Mouse (Mus musculus): ENCODE measurements around the gene Trpt1.
"Not testable (repeated sequence)": the region's sequence is repeated elsewhere in the genome, so short reads cannot be mapped to it uniquely, and the experiment has no call there.

Gene Trpt1

DNA sequence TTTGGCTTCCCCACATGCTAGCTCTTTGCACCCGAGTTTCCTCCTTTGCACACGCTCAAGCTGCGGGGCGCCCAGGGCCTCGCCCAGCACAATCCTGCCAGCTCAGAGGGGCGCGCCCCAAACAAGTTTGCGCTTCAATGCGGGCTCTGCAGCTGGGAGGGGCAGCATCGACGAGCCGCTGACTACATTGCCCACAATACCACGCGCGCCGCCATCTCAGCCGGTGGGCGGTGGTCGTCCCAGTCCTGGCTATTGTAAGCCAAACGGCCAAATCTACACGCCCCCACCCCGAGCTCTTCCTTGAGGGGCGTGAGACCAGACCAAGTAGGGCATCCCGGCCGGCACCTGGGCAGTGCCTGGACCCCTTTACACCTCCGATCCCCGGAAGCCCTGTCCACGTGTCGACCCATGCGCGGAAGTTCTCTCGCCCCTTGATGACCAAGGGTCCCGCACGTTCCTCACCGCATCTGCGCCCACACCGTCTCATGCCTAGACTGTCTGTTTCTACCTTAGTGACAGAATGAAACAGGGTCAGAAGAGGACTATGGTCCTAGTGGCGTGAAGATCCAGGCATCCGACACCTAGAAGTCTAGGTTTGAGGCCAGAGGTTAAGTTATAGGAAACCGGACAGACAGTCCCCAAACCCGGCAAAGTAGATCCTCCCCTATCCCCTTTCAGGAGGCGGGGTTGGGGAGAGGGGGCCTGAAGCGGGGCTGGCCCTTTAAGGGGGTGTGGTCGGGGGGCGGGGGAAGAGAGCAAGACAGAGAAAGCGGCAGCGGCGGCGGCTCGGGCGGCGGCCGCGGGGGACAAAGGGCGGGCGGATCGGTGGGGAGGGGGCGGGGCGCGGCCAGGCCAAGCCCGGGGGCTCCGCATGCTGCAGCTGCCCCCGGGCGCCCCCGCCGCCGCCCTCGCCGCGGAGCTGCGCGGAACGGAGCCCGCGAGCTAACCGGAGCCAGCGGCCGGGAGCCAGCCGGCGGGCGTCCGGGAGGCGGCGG, 21.4 kb upstream of the Trpt1 start, which contains the start of gene Ppp1r14b:
Gene Ppp1r14b, plus strand, starts transcription at position 758 of the 995 bp plus-strand sequence.
- peak; percentile 95 for DNase-seq (ENCODE audit: low read depth, low spot score)

DNA sequence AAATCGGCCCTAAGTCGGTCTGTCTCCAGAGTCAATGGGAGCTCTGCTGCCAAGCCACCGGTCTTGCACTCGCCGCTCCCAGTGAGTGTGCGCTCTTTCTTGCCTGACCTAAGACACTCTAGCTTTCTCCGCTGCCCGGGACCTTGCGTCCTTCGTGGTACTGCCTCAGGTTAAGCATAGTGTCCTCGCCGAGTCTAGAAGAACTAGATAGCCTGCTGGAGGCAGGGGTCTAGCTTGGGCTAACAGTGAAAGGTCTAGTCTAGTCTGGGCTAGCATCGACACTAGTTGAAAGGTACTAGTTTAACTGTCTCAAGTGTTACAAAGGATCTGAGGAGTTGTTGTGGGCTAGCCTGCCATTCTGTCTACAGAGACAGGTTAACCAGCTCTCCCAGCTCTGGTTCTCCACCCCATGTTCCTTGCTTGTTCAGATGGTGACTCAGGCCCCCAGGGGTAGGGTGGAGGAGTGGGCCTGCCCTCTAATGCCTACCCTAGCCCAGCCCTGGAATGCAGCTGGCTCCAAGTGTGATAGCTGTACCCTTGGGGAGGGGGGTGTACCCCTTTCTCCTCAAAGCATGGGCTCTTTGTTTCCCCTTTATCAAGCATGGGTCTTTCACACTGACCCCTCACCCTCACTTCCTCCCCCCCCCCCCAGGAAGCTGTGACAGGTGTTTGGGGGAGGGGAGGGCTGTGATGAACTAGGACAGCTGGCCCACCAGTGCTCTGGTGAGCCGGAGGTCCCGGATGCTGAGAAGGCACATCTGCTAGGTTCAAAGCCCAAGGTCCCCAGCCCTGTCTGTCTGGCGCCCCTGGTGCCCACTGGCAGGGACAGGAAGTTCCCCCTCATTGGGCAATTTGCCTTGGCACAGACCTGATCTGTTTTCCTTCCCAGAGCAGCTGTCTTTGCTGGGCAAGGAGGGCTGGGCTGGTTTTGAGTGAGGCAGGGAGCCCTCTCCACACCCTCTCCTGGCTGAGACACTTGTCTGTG, 20.1 kb upstream of the Trpt1 start, which contains the start of gene Plcb3:
Gene Plcb3, minus strand, starts transcription at position 934 of the 985 bp plus-strand sequence.
- peak; percentile 83 for DNase-seq (ENCODE audit: low read depth, low spot score)

DNA sequence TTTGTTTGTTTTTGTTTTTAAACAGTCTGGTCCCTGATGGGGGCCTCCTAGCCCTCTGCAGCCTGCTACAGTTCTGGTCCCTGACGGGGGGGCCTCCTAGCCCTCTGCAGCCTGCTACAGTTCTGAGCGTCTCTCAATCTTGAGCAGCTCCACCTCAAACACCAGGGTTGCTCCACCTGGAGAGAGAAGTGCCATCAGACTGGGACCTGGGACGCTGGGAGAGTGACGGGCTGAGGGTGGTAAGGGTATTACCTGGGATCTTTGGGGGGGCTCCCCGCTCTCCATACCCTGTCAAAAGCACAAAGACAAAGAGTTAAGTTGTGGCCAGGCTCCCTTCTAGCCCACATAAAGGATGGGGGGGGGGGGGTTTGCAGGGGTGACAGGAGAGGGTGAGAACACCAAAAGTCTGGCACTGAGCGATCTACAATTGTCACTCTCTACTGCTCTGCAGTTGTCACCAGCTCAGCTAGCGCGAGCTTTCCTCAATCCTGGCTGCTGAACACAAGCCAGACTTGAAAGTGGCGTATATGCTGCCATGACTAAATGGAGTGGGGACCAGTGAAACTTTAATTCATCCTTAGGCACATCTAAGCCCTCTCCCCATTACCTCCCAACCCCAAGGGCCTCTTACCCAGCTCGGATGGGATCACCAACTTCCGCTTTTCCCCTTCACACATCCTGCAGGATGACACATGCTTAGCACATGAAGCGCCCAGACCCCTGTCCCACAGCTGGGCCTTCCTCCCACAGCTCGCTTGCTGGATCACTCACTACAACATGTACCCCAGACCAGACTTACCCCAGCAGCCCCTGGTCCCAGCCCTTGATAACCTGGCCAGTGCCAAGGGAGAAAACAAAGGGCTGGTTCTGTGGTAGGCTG, 17.9 kb upstream of the Trpt1 start:
- DNase-seq (ENCODE audit: low read depth, low spot score): peak; percentile 21

DNA sequence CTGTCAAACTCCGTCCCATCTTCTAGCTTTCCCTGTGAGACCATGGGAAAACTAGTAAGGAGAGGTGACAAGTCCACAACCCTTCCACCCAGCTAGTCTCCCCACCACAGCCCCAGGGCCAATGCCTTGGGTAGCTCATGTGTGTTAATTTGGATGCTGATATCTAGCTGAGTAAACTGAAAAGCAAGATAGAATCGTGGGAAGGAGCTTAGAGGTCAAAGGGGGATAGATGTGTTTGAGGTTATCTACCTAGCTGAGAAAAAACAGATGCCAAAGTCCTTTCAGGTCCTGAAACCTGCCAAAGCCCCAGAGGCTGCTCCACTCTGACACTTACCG, 17.3 kb upstream of the Trpt1 start:
- no peak for DNase-seq (ENCODE audit: low read depth, low spot score)

DNA sequence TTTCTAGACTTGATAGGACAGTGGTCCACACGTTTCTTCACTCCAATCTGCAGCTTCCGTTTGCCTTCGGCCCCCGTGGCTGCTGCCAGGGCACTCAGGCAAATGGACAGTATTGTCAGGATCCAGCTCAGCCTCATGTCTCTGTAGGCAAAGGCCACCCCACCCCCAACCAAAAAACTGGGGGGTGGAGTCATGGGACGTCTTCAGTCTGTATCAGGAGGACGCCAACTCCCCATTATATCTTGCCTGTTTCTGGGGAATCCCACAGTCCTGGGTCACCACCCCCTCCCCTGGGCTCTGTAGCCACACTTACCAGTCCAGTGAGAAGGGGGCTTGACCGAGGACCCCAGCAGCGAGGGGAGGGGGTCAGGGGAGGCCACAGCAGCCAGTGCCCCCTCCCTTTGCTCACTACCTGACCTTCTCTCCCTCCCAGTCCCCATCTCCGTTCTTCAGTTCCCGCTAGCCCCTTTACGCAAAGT, 16.9 kb upstream of the Trpt1 start:
- DNase-seq (ENCODE audit: low read depth, low spot score): peak; percentile 72

DNA sequence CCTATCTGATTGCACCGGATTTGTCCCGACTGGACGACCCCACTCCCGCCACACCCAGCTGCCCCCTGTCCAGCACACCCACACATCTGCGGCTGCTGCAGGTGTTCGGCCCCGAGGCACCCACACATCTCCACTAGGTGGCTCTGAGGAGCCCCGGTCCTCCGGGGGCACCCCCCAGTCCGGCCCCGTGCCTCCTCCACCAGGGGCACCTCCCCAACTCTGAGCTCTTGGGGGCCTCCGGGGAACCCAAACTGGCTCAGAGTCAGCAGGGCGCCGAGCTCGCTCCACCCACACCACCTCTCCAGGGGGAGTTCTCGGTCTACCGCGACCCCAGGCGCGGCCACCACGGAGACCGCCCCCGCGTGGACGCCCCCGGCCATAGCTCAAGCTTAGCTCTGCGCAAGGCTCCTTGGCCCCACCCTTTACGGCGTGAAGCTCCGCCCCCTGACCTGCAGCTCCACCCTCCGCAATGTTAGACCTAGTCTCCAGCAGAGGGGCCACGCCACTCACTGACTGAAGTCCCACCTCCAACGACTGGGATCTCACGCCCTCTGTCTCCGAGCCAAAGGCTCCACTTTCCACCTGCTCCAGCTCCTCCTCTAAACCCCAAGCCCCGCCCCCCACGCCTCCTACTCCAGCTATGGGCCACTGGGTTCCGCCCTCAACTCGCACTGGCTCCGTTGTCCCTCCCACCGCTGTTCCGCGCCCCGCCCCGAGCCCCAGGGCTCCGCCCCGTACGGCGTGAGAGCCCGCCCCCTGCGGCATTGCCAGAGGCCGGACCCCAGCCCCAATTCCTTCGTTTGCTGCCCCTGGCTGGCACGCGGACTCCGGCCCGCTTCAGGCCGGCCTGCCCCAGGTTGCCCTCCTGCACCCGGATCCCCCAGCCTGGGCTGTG, 16.2 kb upstream of the Trpt1 start:
- peak; percentile 100 for DNase-seq (ENCODE audit: low read depth, low spot score)

DNA sequence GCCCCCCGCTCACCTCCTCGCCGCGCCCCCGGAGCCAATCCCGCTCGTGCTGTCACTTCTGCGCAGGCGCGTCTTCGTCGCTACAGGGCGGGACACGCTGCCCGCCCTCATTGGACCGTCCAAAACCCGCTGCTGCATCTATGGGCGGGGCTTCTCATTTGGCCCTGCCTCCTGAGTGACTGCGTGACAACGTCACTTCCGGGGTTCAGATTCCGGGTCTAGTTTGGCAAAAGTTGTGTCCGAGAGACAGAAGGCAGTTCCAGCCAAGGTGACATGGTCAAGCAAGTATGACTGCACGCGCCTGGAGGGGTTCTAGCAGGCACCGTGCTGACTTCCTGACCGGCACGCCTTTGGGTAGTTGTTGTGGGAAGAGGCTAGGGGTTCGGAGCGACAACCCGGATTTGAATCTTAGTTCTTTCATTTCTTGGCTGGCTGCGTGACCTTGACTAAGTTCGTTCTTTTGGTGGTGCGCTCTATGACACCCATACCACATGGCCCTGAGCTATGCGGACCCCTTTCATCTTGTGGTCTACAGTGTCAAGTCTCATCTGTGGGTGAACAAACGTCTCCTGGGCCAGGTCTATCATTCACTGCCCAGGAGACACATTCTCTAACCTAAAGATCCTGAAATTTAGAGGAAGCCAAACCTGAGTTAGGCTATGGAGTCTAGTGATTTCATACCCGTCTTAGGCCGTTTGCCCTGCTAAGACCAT, 15.4 kb upstream of the Trpt1 start, which contains the start of gene Fkbp2:
Gene Fkbp2, minus strand, starts transcription at position 121 of the 713 bp plus-strand sequence.
- peak; percentile 99 for DNase-seq (ENCODE audit: low read depth, low spot score)

DNA sequence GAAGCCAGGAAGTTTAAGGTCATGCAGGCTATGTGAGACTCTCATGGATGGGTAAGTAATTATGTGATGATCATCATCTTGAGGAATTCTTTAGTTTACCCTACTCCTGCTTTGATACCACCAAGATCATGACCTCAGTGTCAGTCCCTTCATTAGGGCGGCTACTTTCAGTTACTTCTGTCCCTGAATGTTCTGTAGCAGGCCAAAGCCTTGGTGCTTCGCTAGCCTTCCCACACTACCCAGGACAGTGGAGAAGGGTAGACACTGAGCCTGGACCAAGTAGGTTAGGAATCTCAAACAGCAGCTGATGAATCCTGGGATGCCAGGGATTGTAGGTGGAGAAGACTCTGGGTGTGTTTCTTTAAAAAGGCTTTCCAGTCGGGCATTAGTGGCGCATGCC, 14.5 kb upstream of the Trpt1 start:
- DNase-seq (ENCODE audit: low read depth, low spot score): no peak

DNA sequence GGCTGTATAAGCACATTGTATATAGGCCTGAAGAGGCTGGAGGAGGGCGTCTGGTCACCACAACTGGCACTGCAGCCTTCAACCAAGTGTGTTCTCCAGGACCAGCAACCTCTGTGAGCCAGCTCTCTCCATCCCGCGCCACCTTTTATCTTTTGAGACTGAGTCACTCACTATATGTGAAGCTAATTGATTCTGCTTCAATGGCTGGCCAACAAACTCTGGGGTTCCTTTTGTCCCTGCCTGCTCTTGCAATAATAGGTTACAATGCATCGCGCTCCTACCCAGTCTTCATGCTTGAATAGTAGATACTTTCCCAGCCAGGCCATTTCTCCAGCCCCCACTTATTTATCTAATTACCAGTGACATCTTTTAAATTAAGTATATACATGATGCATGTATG, 12.3 kb upstream of the Trpt1 start:
- DNase-seq (ENCODE audit: low read depth, low spot score): no peak

DNA sequence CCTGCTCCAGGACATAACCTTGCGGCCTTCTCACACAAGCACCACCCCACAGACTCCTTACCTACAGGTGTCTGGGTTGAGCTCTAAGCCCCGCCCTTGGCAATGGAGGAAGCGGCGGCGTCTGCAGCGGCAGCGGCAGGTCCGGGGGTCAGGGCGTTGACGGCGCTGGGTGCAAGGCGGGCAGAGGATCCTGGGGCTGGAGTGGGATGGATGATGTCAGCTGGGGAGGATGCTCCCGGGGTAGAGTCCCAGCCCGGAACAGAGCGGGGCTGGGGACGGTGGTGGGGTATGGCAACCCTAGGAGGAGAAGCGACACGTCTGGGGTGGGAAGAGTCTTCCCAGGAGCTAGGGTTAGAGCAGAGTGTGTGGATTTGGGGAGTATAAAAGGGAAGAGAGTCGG, 10.6 kb upstream of the Trpt1 start:
- no peak for DNase-seq (ENCODE audit: low read depth, low spot score)

DNA sequence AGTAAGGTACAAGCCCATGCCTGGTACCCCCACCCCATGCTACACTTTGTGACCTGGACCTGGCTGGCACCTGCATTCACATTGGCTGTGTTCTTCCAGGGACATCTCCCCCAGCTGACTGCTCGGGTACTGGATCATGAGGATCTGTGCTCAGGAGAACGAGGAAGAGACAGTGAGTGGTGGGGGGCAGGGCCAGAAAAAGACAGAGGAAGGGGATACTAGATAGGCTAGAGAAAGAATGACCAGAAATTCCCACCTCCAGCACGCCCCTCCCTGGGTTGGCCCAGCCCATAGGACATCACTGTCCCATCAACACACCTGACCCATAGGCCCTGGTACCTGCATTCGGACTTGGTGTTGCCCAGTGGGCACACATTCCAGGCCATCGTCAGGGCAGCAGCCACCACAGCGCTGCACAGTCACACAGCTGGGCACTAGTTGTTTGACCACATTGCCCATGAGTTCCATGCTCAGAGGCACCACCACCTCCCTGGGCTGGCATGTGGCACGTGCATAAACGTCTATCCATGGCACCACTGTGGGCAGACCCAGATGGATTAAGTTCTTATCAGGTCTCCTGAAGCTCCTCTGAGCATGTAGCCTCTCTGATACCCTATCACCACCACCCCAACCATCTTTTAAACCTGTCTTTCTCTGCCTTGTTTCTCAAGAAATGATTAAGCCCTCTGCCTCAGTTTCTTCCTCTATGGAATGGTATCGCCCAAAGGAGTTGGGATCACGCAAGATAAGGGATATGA, 9.8 kb upstream of the Trpt1 start:
- no peak for DNase-seq (ENCODE audit: low read depth, low spot score)

DNA sequence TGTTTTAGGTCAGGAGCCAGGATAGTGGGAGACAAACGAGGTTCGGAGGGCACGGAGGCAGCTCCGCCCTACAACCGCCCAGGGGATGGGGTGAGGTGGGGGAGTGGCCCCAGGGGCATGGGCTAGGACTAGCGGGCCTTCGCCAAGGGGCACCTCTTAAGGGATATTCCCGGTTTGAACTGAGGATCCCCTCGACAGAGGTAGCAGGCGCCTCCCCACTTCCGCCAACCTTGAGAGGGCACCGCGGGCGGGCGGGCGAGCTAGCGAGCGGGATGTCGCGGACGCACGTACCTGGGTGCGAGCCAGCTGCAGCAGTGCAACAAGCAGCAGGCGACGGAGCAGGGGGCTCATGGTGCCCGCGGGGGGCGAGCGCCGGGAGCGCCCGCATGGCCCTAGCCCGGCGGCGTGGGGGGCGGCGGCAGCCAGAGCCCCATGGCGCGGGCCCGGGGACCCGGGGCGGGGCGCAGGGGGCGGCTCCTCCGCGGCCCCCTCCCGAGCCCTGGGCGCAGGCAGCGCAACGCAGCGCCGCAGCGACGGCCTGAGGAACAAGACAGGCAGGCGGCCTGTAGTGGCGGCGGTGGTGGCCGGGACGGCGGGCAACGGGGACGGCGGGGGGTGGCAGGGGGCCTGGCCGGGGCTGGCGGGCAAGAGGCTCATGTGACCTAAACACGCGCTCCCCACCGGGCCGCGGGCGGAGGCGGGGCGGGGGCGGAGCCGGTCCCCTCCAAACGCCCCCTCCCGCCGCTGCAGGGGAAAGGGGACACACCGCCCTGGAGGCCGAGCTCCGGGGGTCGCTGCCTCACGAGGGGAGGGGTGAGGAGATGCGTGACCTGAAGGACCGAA, 8.6 kb upstream of the Trpt1 start, which contains the start of gene Vegfb:
Gene Vegfb, minus strand, starts transcription at position 591 of the 843 bp plus-strand sequence.
- peak; percentile 49 for DNase-seq (ENCODE audit: low read depth, low spot score)

DNA sequence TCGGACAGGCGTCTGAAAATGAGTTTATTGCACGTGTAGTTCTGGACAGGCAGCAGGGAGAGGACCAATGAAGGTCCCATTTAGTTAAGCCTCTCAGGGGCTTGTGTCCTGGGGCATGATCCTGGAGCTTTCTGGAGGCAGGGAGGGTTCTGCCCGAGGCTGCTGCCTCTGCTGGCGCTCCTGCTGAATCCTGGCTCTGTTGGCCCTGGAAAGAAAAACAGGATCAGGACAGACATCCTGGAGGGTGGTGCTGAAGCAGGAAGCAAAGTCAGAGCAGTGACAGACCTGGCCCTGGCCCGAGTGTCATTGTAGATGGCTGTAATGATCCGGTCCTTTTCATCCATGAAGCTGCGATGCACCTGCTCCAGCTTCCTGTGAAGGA, 8.0 kb upstream of the Trpt1 start:
- DNase-seq (ENCODE audit: low read depth, low spot score): peak; percentile 56

DNA sequence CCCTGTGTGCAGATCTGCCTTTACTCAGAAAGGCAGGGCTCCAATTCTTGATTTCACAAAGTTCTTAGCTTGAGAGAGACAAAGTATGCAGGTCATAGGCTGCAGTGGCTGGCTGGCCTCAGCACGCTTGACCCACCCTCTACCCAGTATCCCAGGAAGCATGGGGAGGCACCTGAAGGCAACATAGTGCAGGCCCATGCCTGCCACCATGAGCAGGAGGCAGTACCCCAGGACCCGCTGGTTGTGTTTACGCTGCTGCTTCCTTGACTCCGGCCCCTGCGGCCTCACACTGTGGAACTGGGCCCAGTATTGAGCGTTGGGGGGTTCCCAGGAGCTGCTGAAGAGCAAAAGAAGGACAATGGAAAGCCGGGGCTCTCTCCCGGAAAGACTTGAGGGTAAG, 6.7 kb upstream of the Trpt1 start:
- DNase-seq (ENCODE audit: low read depth, low spot score): no peak

DNA sequence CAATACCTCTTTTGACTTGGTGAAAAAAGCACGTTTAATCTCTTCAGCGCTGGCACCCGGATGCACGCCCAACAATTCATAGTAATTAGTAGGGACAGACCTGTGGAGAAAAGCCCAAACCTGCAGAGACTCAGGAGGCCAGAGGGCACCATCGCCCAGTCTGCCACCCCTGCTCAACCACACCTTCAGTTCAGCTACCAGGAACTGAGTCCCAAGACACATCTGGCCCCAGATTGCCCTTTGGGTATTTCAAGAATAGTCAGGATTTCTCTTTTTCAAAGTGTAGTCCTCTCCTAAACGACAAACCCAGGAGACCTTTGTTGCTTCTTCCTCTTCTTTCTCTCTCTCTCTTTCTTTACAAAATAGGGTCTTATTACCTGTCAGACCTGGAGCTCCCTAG, 5.2 kb upstream of the Trpt1 start:
- no peak for DNase-seq (ENCODE audit: low read depth, low spot score)

DNA sequence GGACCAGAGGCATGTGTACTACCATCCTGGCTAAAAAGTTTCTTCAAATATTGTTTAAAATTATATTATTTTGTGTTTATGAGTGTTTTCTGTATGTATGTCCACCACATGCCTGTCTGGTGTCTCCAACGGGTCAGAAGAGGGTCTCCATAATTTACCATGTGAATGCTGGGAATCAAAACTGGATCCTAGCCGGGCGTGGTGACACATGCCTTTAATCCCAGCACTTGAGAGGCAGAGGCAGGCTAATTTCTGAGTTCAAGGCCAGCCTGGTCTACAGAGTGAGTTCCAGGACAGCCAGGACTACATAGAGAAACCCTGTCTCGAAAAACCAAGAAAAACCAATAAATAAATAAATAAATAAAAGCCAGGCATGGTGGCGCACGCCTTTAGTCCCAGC, 4.8 kb upstream of the Trpt1 start:
- not testable (repeated sequence) for DNase-seq (ENCODE audit: low read depth, low spot score)
